Mouse (Mus musculus) intestine, embryonic 15.5 days (tissue): Measurements from ENCODE around the gene Tnrc6a. TPM values are rescaled to one million over a fixed set of nuclear protein-coding genes. Genes with fewer than 3 reads are reported as not detected.

Experiments used
- ATAC-seq: fragments of 200-750 bp; cut with Nextera tagmentation; 2 replicates; pipeline ENCODE4 v1.8.0; 2017; ENCODE audit warnings: moderate TSS enrichment, moderate library complexity
- H3K27ac ChIP-seq: fragments of 300-500 bp; sonication (generic); 2 replicates; pipeline ENCODE4 v1.5.1; 2015; ENCODE audit warnings: mild to moderate bottlenecking, inconsistent platforms
- H3K27me3 ChIP-seq: fragments of 300-500 bp; sonication (generic); replicated peaks from 2 replicates; pipeline ENCODE4 v1.6.1; 2015; ENCODE audit warnings: inconsistent platforms
- H3K36me3 ChIP-seq: fragments of 300-500 bp; sonication (generic); 2 replicates; pipeline ENCODE4 v1.6.1; 2015; ENCODE audit warnings: inconsistent platforms
- H3K4me1 ChIP-seq: fragments of 300-500 bp; sonication (generic); replicated peaks from 2 replicates; pipeline ENCODE4 v1.6.1; 2015; ENCODE audit warnings: inconsistent platforms
- H3K4me2 ChIP-seq: fragments of 300-500 bp; sonication (generic); replicated peaks from 2 replicates; pipeline ENCODE4 v1.6.1; 2015; ENCODE audit warnings: mild to moderate bottlenecking, inconsistent platforms
- H3K4me3 ChIP-seq: fragments of 300-500 bp; sonication (generic); replicated peaks from 2 replicates; pipeline ENCODE4 v1.5.1; 2015; ENCODE audit warnings: inconsistent platforms
- H3K9ac ChIP-seq: fragments of 300-500 bp; sonication (generic); 2 replicates; pipeline ENCODE4 v1.6.1; 2015; ENCODE audit warnings: inconsistent platforms
- H3K9me3 ChIP-seq: fragments of 300-500 bp; sonication (generic); 2 replicates; pipeline ENCODE4 v1.6.1; 2016; ENCODE audit warnings: inconsistent platforms
- WGBS: fragments of 180-500 bp; shearing (Covaris S2); methylation state at CpG from one replicate; pipeline ENCODE4 v1.1.7; 2015; 5-methylcytosine and 5-hydroxymethylcytosine counted together
- polyA plus RNA-seq: library from polyadenylated mRNA; unstranded; fragments of >200 nt; fragmentation: Nextera tagmentation; extraction: Ambion mirVana; gene quantifications from 2 replicates; pipeline ENCODE4 v1.2.1, GENCODE M21; 2015

The Tnrc6a gene
- polyA plus RNA-seq, 1 experiment from 2014 or later = 38.3 TPM

DNA sequence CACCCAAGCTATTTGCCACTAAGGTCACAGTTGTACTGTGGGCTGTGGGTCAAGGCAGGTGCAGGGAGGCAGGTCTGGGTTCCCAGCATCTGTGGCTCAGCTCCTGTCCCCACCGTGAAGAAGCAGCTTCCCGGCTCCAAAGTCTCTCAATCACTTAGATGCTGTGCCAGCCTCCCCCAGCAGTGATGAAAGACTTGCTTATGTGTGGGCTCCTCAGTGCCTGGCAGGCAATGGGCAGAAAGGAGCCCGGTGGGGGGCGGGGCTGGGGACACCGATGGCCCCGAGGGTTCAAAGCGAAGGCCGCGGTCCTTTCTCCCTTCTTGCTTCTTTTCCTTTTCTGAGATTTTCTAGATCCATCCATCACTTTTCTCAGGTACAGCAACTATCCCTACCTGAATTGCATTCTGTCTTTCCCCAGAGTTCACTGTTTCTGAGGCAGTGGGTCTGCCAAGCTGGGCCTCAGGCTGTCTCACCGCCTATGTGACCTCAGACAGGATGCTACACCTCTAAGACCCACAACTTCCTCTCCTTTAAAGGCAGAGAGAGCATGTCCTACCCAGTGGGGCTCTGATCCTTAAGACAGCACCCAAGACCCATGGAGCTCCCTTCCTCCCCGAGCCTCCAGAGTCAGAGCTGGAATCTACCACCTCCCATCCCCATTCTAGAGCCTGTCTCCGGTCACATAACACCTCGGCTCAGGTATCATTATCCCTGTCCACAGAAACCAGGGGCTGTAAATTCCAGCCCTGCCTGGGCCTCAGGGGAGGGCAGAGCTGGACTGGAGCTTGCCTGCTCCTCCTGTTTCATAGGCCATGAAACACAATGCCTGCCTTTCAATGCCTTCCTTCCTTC is 96.3 kb downstream of the Tnrc6a start:
- H3K9me3 ChIP-seq = no peaks in the 10 kb centered on the region
- no peak overlapping the region for H3K4me3 ChIP-seq
- H3K4me1 ChIP-seq = peaks cover 10% of the 10 kb centered on the region
- WGBS = 65% methylated on average over 13 of the region's 13 CpGs
- no peaks in the 10 kb centered on the region for H3K36me3 ChIP-seq
- H3K27ac ChIP-seq = peak overlapping the region; percentile 54
- ATAC-seq = peak; percentile 79
- no peak overlapping the region for H3K4me2 ChIP-seq
- no peak overlapping the region for H3K9ac ChIP-seq
- no peaks in the 10 kb centered on the region for H3K27me3 ChIP-seq

- Histone ChIP-seq H3K9me3 (no peaks in the 10 kb centered on the region), H3K4me1 (peaks cover 10% of the 10 kb centered on the region), H3K27me3 (no peaks in the 10 kb centered on the region), H3K4me3 (no peak overlapping the region), H3K27ac (peak overlapping the region; percentile 54), H3K4me2 (no peak overlapping the region), H3K36me3 (no peaks in the 10 kb centered on the region), H3K9ac (no peak overlapping the region)
- ATAC-seq = peak; percentile 41
- WGBS = 69% methylated on average over 2 of the region's 2 CpGs
These were observed 96.9 kb downstream of the Tnrc6a start for GRCm38 (mm10) chr7:123220633-123220942.

- Histone ChIP-seq H3K9ac (no peak overlapping the region), H3K9me3 (no peaks in the 10 kb centered on the region), H3K27me3 (no peaks in the 10 kb centered on the region), H3K4me1 (peaks cover 8% of the 10 kb centered on the region), H3K36me3 (no peaks in the 10 kb centered on the region), H3K4me2 (no peak overlapping the region), H3K4me3 (no peak overlapping the region), H3K27ac (no peak overlapping the region)
- ATAC-seq = peak; percentile 29; the same call in 1 of the 2 replicates
- WGBS = 64% methylated on average over 9 of the region's 9 CpGs
These were observed 100.4 kb downstream of the Tnrc6a start for GRCm38 (mm10) chr7:123224076-123224475.

GRCm38 (mm10) chr7:123225159-123225558 is 101.5 kb downstream of the Tnrc6a start:
- WGBS = 69% methylated on average over 4 of the region's 4 CpGs
- Histone ChIP-seq H3K27me3 (no peaks in the 10 kb centered on the region), H3K36me3 (no peaks in the 10 kb centered on the region), H3K4me3 (no peak overlapping the region), H3K9ac (no peak overlapping the region), H3K9me3 (no peaks in the 10 kb centered on the region), H3K4me1 (peaks cover 2% of the 10 kb centered on the region), H3K4me2 (no peak overlapping the region), H3K27ac (no peak overlapping the region)
- ATAC-seq = peak; percentile 32; the same call in 1 of the 2 replicates

DNA sequence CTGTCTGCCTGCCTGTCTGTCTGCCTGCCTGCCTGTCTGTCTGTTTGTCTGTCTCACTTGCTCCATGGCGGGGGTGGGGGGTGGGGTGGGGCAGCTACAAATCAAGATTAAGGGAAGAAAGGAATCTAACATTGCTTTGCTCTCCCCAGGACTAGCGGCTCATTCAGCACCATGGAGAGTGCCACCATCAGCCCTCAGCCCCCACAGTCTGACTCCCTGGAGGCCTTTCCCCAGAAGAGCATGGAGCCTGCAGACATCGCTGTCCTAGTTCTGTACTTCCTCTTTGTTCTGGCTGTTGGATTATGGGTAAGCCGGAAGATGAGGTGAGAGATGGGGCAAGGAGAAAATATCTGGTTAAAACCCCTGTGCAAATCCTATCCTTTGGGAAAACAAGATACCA is 111.8 kb downstream of the Tnrc6a start:
- no peak overlapping the region for H3K9ac ChIP-seq
- no peaks in the 10 kb centered on the region for H3K4me1 ChIP-seq
- 24% methylated on average over 4 of the region's 4 CpGs for WGBS
- no peaks in the 10 kb centered on the region for H3K27me3 ChIP-seq
- H3K4me3 ChIP-seq = no peak overlapping the region
- H3K27ac ChIP-seq = no peak overlapping the region
- H3K36me3 ChIP-seq = no peaks in the 10 kb centered on the region
- H3K9me3 ChIP-seq = no peaks in the 10 kb centered on the region
- no peak overlapping the region for H3K4me2 ChIP-seq
- ATAC-seq = no peak

- no peak overlapping the region for H3K27ac ChIP-seq
These were observed 114.9 kb downstream of the Tnrc6a start for GRCm38 (mm10) chr7:123238621-123239020.

GRCm38 (mm10) chr7:123240064-123240463 is 116.4 kb downstream of the Tnrc6a start:
- Histone ChIP-seq H3K27ac (no peak overlapping the region), H3K27me3 (no peaks in the 10 kb centered on the region), H3K4me1 (no peaks in the 10 kb centered on the region), H3K36me3 (no peaks in the 10 kb centered on the region), H3K4me2 (no peak overlapping the region), H3K9ac (no peak overlapping the region), H3K9me3 (no peaks in the 10 kb centered on the region), H3K4me3 (no peak overlapping the region)
- ATAC-seq = no peak
- WGBS = 65% methylated on average over 6 of the region's 6 CpGs

More at GRCm38 (mm10) chr7:123238621-123239020, 114.9 kb downstream of the Tnrc6a start:
- H3K4me2 ChIP-seq = no peak overlapping the region
- WGBS = 72% methylated on average over 4 of the region's 4 CpGs
- H3K9me3 ChIP-seq = no peaks in the 10 kb centered on the region
- no peak overlapping the region for H3K9ac ChIP-seq
- no peak overlapping the region for H3K4me3 ChIP-seq
- no peaks in the 10 kb centered on the region for H3K36me3 ChIP-seq
- H3K4me1 ChIP-seq = no peaks in the 10 kb centered on the region
- no peak for ATAC-seq
- H3K27me3 ChIP-seq = no peaks in the 10 kb centered on the region

DNA sequence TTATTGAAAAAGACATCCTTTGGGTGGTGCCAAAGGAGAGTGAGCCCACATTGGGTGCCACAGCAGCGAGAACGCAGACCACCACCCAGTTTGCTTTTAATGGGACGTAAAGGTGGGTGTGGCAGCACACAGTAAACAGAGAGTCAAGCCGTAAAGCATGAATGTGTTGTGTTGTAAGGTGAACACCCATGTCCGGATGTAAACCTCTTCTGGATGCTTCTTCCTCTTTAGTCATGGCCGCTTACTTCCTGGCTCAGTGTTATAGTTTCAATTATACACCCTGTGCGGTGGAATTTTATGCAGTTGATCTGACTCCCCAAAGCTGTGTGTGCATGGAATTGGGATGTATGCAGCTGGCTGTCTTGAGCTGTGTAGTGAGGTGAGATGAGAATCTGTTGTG is 118.6 kb downstream of the Tnrc6a start:
- Histone ChIP-seq H3K36me3 (no peaks in the 10 kb centered on the region), H3K4me2 (no peak overlapping the region), H3K9me3 (no peaks in the 10 kb centered on the region), H3K9ac (no peak overlapping the region), H3K4me3 (no peak overlapping the region), H3K27me3 (no peaks in the 10 kb centered on the region), H3K27ac (no peak overlapping the region), H3K4me1 (no peaks in the 10 kb centered on the region)
- 77% methylated on average over 7 of the region's 7 CpGs for WGBS
- ATAC-seq = no peak

DNA sequence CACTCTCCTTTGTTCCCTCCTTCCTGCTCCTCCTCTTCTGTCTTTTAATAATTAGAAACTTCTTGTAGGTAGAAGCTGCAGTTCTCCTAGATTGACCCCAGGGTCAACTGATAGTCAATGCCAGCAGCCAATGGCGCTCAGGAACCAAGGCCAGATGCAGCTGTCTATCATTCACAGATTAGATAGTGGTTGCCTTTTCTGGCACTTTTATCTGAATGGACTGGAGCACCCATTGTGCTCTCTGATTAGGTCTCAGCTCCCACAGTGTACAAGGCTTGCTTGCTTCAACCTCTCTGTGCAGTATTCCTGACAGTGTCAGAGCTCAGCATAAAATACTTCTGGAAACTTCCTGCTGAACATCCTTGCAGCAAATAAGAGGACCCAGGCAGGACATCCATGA is 121.1 kb downstream of the Tnrc6a start:
- WGBS = 50% methylated on average over 1 of the region's 1 CpGs
- Histone ChIP-seq H3K9ac (no peak overlapping the region), H3K4me1 (0 out of 2 replicates have a peak, but pooled peaks cover 3% of the 10 kb centered on the region), H3K36me3 (no peaks in the 10 kb centered on the region), H3K4me3 (no peak overlapping the region), H3K4me2 (no peak overlapping the region), H3K9me3 (no peaks in the 10 kb centered on the region), H3K27me3 (no peaks in the 10 kb centered on the region), H3K27ac (no peak overlapping the region)
- peak; percentile 90 for ATAC-seq

Other genes with a start within 250 kb of the Tnrc6a start
- gene Rbbp6, start 158.2 kb upstream of the Tnrc6a start, polyA plus RNA-seq = 23.6 and 26.9 TPM in 2 replicates
- 12.7 and 15.8 TPM in 2 replicates for gene Slc5a11, start 90.9 kb downstream of the Tnrc6a start, polyA plus RNA-seq
- gene Lcmt1, start 245.9 kb downstream of the Tnrc6a start, polyA plus RNA-seq = 42.9 and 46.5 TPM in 2 replicates
- gene Arhgap17, start 246.0 kb downstream of the Tnrc6a start, polyA plus RNA-seq = 20.4 and 20.8 TPM in 2 replicates